Mouse (Mus musculus) mature B cell (primary cell): ENCODE results near the gene Ppm1a.

Experiments
- in situ Hi-C: fragments of 300-500 bp; cut with MboI; formaldehyde crosslinking; loops from 2 replicates; pipeline ENCODE4 v1.14.3; 2019

The Ppm1a gene

DNA sequence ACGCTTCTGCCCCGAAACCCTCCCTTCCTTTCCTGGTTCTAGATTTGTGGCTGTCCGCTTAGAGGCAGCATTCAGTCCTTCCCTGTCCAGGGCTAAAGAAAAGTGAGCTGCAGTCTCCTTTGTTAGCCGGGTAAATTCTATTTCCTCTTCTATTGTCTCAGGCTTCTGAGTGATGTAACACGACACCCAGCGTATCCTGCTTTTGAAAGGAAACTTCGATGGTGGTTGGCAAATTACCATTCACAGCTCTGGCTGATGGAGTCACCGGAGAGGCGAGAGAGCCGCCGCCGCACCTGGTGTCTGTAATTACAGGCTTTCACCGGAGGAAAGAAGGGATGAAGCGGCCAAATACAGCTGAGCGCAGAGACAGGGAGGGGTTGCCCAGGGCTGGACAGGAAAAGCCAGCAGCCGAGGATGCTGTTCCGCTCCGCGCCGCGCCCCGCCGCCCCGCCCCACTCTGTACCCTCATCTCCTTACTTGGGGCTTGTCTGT lies 63.7 kb downstream of the Ppm1a start:
- in situ Hi-C loops = no loop called here

DNA sequence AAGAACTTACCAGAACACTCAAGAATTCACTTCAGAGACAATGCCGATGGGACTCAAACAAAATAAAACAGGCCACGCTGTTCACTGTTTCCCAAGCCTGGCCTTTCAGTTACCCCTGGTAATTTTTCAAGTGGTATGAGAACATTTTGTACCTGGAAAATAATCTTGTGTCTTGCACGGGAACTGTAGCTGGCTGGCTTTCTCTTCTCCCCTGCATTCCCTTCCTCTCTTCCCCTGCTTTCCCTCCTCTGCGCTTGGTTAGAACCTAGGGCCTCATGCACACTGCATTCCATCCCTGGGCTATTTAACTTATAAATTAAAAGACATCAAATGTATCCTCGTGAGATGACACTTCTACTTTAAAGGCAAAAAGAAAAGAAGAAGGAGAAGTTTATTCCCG lies 64.3 kb downstream of the Ppm1a start:
- in situ Hi-C loops = no loop called here

DNA sequence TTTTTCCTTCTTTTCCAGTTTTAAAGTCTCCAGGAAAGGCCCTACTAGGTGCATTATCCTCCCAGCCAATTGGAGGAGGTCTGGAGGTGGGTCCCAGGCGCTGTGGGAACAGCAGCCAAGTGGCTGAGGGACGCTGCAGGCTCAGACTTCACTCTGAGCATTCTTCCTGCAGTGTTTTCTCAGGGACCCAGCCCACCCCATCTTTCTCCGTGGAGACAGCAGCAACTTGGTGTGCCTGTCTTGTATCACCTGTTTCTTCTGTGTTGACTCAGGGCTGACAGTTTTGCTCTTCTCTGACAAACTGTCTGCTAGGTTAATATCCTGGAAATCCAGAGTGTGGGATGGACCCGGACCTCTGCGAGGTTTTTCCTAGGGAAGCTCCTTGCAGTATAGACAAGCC lies 68.4 kb downstream of the Ppm1a start:
- in situ Hi-C loops = loop anchor here (25.0 kb wide), 1 partner anchor 288 kb away; the partner anchor contains the start of gene Pcnx4

DNA sequence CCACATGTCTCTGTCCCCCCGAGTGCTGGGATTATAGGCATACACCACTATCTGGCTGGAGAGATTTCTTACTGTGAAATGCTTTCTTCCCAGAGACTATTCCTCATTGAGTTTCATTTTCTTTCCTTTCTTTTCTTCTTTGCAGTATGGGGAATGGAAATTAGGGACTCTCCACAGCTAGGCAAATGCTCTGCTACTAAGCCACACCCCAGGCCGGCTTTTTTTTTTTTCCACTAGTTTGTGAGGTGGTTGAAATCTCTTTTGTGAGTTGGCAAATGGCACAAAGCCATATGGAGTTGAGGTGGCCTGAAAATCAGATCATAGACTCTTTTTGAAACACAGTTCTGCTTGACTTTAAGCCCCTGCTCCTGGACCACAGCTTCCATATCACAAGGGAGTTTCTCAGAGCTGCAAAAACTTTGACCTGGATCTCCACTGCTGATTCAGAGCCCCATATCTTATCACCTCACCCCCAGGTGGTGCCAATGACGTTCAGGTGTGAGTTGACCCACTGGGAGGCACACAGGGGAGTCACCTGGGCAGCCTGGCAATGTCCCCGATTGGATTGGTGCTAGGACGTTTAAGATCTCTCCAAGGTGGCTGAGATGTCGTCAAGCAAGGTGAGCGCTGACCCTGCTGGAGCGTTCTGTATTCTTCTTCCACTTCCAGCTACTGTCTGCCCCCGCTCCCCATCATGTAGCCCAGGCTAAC lies 71.7 kb downstream of the Ppm1a start:
- in situ Hi-C loops = loop anchor here (25.0 kb wide), 1 partner anchor 292 kb away; the partner anchor contains the start of gene Pcnx4

DNA sequence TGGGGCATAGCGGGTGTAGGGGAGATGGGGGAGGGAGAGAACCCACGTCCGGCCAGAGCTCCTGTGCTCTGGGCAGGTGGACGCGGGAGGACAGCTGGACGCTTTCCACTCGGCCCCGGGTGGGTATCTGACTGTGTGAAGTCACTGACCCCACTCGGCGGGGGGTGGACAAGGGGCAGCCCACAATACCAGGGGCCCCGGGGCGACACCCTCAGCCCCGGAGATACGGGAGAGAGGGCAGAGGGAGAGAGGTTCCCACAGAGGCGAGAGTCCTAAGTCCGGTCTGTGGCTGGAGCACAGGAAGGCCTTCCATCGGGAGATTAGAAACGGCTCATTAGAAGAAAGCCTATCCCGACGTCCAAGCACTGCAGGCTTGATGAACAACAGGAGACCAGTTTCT lies 72.5 kb downstream of the Ppm1a start:
- in situ Hi-C loops = loop anchor here (25.0 kb wide), 1 partner anchor 292 kb away; the partner anchor contains the start of gene Pcnx4

DNA sequence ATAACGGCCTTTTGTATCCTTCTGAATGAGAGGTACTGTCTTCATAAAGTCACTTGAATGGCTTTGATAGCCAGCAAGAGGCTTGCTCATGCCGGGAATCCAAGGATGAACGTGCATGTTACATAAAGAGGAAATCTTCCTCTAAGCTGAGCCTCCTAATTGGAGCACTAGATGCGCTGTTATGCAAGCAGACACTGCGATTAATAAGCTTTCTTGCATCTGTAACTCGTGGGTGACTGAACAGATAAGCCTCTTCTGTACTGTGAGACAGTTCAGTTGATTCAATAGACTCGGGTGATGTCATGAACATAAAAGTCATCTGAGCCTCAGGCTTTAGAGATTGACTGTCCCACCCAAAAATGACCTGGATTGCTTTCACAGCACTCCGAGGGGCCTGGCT lies 73.1 kb downstream of the Ppm1a start:
- in situ Hi-C loops = loop anchor here (25.0 kb wide), 1 partner anchor 293 kb away; the partner anchor contains the start of gene Pcnx4

DNA sequence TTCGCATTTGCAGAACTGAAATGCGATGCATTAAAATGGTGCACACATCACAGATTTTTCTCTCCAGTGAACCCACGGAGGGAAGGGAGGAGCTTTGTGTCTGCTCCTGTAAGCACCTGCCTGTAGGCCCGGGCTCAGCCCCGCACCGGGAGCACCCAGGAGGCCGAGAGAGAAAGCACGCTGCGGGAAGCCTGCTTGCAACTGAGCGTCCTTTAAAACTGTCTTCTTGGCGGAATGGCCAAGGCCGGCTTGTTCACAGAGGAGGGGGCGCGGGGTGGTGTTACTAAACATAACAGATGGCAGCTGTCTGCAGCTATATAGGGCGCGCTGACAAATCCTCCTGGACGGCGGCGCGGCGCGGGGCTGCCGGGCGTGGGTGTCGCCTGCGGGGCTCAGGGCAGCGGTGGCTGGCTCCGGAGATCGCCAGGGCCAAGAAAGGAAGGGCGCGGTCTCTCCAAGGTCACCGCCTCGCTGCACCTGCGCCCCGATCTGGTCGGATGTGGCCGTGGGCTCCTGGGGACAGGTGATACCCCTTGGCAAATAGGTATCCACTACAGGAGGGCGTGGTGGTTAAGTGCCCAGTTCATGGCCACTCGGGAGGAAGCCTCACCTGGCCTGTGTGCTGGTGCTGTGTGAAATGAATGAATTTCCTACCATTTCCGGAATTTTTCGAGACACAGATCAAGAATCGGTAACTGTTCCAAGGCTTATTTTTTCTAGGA lies 74.6 kb downstream of the Ppm1a start:
- in situ Hi-C loops = loop anchor here (25.0 kb wide), 1 partner anchor 295 kb away; the partner anchor contains the start of gene Pcnx4

DNA sequence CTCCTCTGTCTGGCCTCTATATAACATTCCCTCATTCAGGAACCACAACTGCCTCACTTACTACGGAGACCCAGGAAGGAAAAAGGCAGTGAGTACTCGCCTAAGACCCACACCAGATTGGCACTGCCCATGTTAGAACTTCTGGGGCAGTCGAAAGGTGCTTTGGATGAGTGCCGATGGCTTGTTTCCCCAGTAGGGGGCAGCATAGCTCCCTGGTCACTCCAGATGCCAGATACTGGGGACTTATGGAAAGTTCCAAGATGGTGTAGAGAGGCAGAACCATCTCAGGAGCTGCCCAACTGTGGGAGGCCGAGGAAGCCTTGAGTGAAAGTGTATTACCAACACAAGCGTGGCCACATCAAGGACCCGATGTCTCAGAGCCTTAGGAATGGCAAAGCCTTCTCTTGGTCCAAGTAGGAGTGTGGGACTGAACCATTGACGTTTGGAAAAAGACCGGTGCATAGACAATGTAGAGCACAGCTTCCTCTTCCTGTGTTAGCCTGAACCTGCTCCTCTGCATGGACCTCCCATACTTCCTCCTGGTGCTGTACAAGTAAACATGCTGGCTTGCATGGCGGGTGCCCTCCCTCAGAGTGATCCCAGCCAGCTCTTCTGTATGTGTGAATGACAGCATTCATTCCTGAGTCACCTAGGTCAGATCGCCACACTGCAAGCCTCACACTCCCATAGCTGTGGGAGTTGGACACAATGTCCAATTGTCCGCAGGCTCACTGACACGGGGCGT lies 77.7 kb downstream of the Ppm1a start:
- in situ Hi-C loops = loop anchor here (25.0 kb wide), 1 partner anchor 298 kb away; the partner anchor contains the start of gene Pcnx4

DNA sequence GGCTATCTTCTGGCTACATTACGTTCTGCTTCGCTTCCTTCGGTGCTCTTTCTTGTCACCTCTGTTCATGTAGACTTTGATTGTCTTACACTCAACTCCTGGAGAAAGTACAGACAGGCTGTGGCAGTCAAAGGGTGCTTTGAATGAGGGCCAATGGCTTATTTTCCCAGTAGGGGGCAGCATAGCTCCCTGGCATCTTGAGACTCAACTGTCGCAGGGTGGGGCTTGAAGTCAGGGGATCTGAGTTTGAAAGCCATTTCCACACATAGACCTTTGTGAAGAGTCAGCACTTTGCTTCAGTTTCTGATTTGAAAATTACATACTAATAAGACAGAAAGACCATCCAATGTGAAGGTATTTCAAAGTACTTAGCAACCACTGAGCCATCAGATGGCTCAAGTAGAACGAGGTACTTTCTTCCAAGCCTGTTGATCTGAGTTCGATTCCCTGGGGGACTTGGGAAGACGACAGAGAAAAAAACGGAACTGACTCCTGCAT lies 78.3 kb downstream of the Ppm1a start:
- in situ Hi-C loops = loop anchor here (25.0 kb wide), 1 partner anchor 298 kb away; the partner anchor contains the start of gene Pcnx4

DNA sequence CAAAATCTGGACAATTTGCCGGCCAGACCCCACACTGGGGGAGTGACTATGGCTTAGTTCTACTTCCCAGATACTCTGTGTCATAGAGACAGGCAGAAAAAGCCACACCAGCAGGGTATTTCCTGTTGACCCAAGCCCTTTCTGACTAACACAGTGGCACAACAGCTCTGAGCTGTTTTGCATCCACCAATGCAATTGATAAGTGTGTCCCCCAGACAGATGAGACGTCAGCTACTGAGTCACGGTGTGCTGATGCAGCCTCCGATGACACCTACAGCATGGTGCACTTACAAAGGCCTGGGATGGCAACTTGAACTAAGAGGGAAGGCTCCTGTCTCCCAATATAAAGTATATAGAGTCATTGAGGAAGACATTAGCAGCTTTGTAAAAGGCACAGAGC lies 80.0 kb downstream of the Ppm1a start:
- in situ Hi-C loops = loop anchor here (25.0 kb wide), 1 partner anchor 300 kb away; the partner anchor contains the start of gene Pcnx4

DNA sequence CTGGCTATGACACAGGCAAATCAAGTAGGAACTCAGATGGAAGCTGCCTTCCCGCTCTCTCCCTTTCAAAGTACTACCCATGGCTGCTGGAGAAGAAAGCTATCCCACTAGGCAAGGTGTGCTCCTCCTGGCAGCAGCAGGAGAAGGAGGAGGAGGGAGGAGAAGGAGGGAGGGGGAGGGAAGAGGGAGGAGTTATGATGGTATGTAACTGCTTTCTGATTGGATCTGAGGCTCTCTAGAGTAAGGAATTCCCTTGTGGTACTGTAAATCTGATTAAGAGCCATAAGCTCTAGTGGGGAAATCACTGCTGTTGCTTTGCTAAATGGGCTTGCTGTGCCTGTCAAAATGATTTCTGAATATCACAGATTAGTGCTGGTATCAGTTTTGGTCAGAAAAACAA lies 84.2 kb downstream of the Ppm1a start:
- in situ Hi-C loops = loop anchor here (10.0 to 25.0 kb wide), 2 partner anchors 133 to 304 kb away; partner anchors contain the start of gene Pcnx4

DNA sequence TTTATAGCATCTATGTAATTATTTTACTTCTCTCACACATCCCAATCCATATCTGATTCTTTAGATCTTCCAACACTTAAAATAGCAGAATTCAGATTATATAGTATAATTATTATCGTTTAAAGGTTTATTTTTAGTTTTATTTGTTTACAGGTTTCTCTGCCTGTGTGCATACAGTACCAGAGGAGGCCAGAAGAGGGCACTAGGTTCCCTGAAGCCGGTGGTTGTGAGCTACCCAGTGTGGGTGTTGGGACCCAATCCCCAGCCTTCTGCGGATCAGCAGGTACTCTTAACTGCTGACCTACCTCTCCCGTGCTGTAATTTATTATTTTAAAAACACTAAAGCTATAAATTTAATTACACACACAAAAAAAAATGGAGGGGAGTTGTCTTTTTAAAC lies 85.9 kb downstream of the Ppm1a start:
- in situ Hi-C loops = loop anchor here (10.0 to 25.0 kb wide), 2 partner anchors 132 to 306 kb away; partner anchors contain the start of gene Pcnx4

DNA sequence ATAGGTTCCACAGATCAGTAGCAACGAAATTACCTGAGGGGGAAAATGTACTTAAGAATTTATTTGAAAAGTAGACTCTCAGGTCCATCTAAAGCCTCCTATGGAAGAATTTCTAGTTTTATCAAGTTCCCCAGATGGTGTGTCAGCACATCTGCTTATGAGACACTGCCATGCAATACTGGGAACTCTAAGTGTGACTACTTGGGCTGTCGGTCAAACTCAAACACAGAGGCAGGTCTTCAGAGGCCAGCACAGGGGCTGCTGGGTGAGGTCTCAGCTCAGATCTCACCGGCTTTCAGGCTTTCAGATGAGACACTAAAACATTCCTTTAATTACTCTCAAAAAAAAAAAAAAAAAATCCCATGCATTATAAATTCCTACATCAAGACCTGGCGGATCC lies 86.3 kb downstream of the Ppm1a start:
- in situ Hi-C loops = loop anchor here (10.0 to 25.0 kb wide), 2 partner anchors 131 to 306 kb away; partner anchors contain the start of gene Pcnx4

DNA sequence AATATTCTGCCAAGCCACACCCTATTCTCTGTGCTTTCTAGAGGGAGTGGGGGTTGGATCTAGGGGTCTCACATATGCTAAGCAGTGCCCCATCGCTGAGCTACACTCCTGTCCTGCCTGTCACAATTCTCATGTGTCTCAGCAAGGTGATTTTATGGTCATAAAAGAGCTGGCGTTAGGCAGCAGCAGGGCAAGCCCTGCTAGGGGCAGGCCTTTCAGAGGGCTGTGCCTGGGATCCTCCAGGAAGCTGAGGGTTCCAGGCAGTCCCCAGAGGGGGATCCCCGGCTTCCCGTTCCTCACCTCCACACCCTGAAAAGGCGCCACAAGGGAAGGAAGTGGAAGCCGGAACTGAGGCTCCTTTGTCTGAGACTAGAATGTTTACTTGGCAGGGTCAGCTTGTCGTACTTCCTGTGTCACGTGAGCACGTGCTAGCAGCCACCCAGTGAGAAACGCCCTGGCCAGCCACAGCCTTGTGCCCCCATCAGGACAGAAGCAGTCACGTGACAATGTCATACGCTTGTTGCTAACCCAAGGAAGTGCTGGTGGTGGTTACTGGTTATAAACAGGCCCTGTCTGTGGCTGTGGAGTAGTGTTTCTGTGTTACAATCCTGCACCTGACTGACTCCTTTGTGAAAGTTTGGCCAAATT lies 86.8 kb downstream of the Ppm1a start:
- in situ Hi-C loops = loop anchor here (10.0 to 25.0 kb wide), 2 partner anchors 131 to 307 kb away; partner anchors contain the start of gene Pcnx4

DNA sequence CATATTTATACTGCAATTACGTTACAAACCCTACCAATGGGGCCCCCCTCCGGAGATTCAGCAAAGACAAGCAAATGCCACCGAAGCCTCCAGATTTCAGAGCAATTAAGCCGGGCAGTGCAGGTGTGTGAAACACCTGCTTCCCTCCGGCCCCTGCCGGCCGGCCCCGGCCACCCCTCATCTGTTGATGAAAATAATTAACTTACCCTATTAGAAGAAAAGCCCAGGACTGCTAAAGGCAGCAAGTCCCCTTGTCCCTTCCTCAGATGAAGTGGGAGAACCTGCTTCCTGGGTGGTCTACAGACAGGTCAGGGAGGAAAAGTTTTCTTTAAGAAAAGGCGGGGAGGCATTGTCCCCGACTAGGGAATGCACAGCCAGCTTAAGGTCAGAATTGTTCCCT lies 88.7 kb downstream of the Ppm1a start:
- in situ Hi-C loops = loop anchor here (10.0 to 25.0 kb wide), 2 partner anchors 129 to 309 kb away; partner anchors contain the start of gene Pcnx4

DNA sequence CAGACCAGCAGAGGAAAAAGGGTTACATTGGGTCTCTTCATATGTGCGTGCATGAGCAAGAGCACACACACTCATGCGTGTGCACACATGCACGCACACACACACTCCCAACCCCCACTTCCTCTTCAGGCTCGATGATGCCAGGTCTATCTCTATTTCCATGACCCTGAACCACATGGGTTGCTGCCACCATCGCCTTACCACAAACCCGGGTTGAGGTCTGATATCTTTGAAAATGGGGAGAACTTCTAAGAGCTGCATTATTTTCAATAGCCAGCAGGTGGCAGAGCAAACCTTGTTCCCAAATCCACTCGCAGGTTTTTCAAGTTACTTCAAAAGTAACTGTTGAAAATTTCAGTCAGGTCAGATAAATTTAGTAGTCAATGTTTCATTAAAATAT lies 90.5 kb downstream of the Ppm1a start:
- in situ Hi-C loops = loop anchor here (10.0 to 25.0 kb wide), 2 partner anchors 127 to 310 kb away; partner anchors contain the start of gene Pcnx4
